Mouse (Mus musculus) embryonic facial prominence, embryonic 15.5 days (tissue): ENCODE data around the gene Nphp4. TPM values are rescaled to one million over a fixed set of nuclear protein-coding genes. Genes with fewer than 3 reads are reported as not detected.

Experiments
- ATAC-seq: fragments of 200-750 bp; cut with Nextera tagmentation; 2 replicates; pipeline ENCODE4 v1.8.0; 2017; ENCODE audit warnings: low read depth, moderate TSS enrichment; ENCODE audit not compliant: insufficient number of reproducible peaks, low FRiP score, low TSS enrichment
- H3K27ac ChIP-seq: fragments of 300-500 bp; sonication (generic); replicated peaks from 2 replicates; pipeline ENCODE4 v1.5.1; 2015; ENCODE audit warnings: mild to moderate bottlenecking, inconsistent platforms
- H3K27me3 ChIP-seq: fragments of 300-500 bp; sonication (generic); 2 replicates; pipeline ENCODE4 v1.6.1; 2015; ENCODE audit warnings: inconsistent platforms
- H3K36me3 ChIP-seq: fragments of 300-500 bp; sonication (generic); 2 replicates; pipeline ENCODE4 v1.6.1; 2015; ENCODE audit warnings: mild to moderate bottlenecking, inconsistent platforms
- H3K4me1 ChIP-seq: fragments of 300-500 bp; sonication (generic); 2 replicates; pipeline ENCODE4 v1.6.1; 2015; ENCODE audit warnings: inconsistent platforms
- H3K4me2 ChIP-seq: fragments of 300-500 bp; sonication (generic); replicated peaks from 2 replicates; pipeline ENCODE4 v1.6.1; 2015; ENCODE audit warnings: mild to moderate bottlenecking, inconsistent platforms
- H3K4me3 ChIP-seq: fragments of 300-500 bp; sonication (generic); replicated peaks from 2 replicates; pipeline ENCODE4 v1.5.1; 2015; ENCODE audit warnings: mild to moderate bottlenecking, inconsistent platforms
- H3K9ac ChIP-seq: fragments of 300-500 bp; sonication (generic); 2 replicates; pipeline ENCODE4 v1.6.1; 2015; ENCODE audit warnings: inconsistent platforms
- H3K9me3 ChIP-seq: fragments of 300-500 bp; sonication (generic); replicated peaks from 2 replicates; pipeline ENCODE4 v1.6.1; 2016; ENCODE audit warnings: inconsistent platforms
- WGBS: fragments of 180-500 bp; shearing (Covaris S2); methylation state at CpG from one replicate; pipeline ENCODE4 v1.1.7; 2015; 5-methylcytosine and 5-hydroxymethylcytosine counted together
- polyA plus RNA-seq: library from polyadenylated mRNA; unstranded; fragments of >200 nt; fragmentation: Nextera tagmentation; extraction: Ambion mirVana; gene quantifications from 2 replicates; pipeline ENCODE4 v1.2.1, GENCODE M21; 2015

The Nphp4 gene
- polyA plus RNA-seq, 1 experiment from 2014 or later = 6.2 TPM

GRCm38 (mm10) chr4:152568006-152568405, 91.5 kb downstream of the Nphp4 start:
- H3K9ac ChIP-seq = no peak overlapping the region
- H3K36me3 ChIP-seq = no peaks in the 10 kb centered on the region
- no peak overlapping the region for H3K27ac ChIP-seq
- H3K4me2 ChIP-seq = no peak overlapping the region
- WGBS = 69% methylated on average over 4 of the region's 4 CpGs
- H3K4me3 ChIP-seq = no peak overlapping the region
- no peaks in the 10 kb centered on the region for H3K9me3 ChIP-seq
- ATAC-seq = no peak
- 0 out of 2 replicates have a peak, but pooled peaks cover 6% of the 10 kb centered on the region for H3K27me3 ChIP-seq
- 0 out of 2 replicates have a peak, but pooled peaks cover 5% of the 10 kb centered on the region for H3K4me1 ChIP-seq

- no peaks in the 10 kb centered on the region for H3K9me3 ChIP-seq
- WGBS = 33% methylated on average over 23 of the region's 23 CpGs
- H3K4me3 ChIP-seq = no peak overlapping the region
- H3K36me3 ChIP-seq = no peaks in the 10 kb centered on the region
- H3K27me3 ChIP-seq = 0 out of 2 replicates have a peak, but pooled peaks cover 6% of the 10 kb centered on the region
- no peak overlapping the region for H3K27ac ChIP-seq
- H3K4me2 ChIP-seq = no peak overlapping the region
- ATAC-seq = no peak
- 0 out of 2 replicates have a peak, but pooled peaks cover 5% of the 10 kb centered on the region for H3K4me1 ChIP-seq
- no peak overlapping the region for H3K9ac ChIP-seq
Observed at GRCm38 (mm10) chr4:152568662-152569395, 92.3 kb downstream of the Nphp4 start.

- no peak for ATAC-seq
- Histone ChIP-seq H3K4me2 (no peak overlapping the region), H3K27ac (no peak overlapping the region), H3K36me3 (no peaks in the 10 kb centered on the region), H3K9me3 (no peaks in the 10 kb centered on the region), H3K4me3 (no peak overlapping the region), H3K9ac (no peak overlapping the region), H3K4me1 (0 out of 2 replicates have a peak, but pooled peaks cover 3% of the 10 kb centered on the region), H3K27me3 (0 out of 2 replicates have a peak, but pooled peaks cover 6% of the 10 kb centered on the region)
- 69% methylated on average over 12 of the region's 12 CpGs for WGBS
Observed at GRCm38 (mm10) chr4:152574266-152574665, 97.8 kb downstream of the Nphp4 start.

GRCm38 (mm10) chr4:152576826-152577225, 100.3 kb downstream of the Nphp4 start:
- Histone ChIP-seq H3K4me2 (no peak overlapping the region), H3K9ac (no peak overlapping the region), H3K4me1 (no peaks in the 10 kb centered on the region), H3K36me3 (no peaks in the 10 kb centered on the region), H3K27ac (no peak overlapping the region), H3K27me3 (no peaks in the 10 kb centered on the region), H3K4me3 (no peak overlapping the region), H3K9me3 (no peaks in the 10 kb centered on the region)
- 64% methylated on average over 4 of the region's 4 CpGs for WGBS
- ATAC-seq = no peak

- Histone ChIP-seq H3K27ac (no peak overlapping the region), H3K9ac (no peak overlapping the region), H3K27me3 (no peaks in the 10 kb centered on the region), H3K9me3 (no peaks in the 10 kb centered on the region), H3K36me3 (no peaks in the 10 kb centered on the region), H3K4me1 (no peaks in the 10 kb centered on the region), H3K4me2 (no peak overlapping the region), H3K4me3 (no peak overlapping the region)
- ATAC-seq = no peak
- WGBS = 60% methylated on average over 4 of the region's 4 CpGs
Observed at GRCm38 (mm10) chr4:152579956-152580355, 103.5 kb downstream of the Nphp4 start.

- H3K4me2 ChIP-seq = no peak overlapping the region
- H3K9me3 ChIP-seq = no peaks in the 10 kb centered on the region
- no peaks in the 10 kb centered on the region for H3K27me3 ChIP-seq
- H3K4me3 ChIP-seq = no peak overlapping the region
- no peak overlapping the region for H3K9ac ChIP-seq
- no peak for ATAC-seq
- H3K27ac ChIP-seq = no peak overlapping the region
- no peaks in the 10 kb centered on the region for H3K4me1 ChIP-seq
- no peaks in the 10 kb centered on the region for H3K36me3 ChIP-seq
- WGBS = 27% methylated on average over 6 of the region's 6 CpGs
Observed at GRCm38 (mm10) chr4:152582206-152582605, 105.7 kb downstream of the Nphp4 start.

- no peak overlapping the region for H3K27ac ChIP-seq
- no peak for ATAC-seq
- no peaks in the 10 kb centered on the region for H3K27me3 ChIP-seq
- no peaks in the 10 kb centered on the region for H3K36me3 ChIP-seq
- H3K4me2 ChIP-seq = no peak overlapping the region
- WGBS = 63% methylated on average over 6 of the region's 6 CpGs
- H3K9me3 ChIP-seq = no peaks in the 10 kb centered on the region
- H3K4me1 ChIP-seq = no peaks in the 10 kb centered on the region
- no peak overlapping the region for H3K4me3 ChIP-seq
- no peak overlapping the region for H3K9ac ChIP-seq
Observed at GRCm38 (mm10) chr4:152583616-152584015, 107.1 kb downstream of the Nphp4 start.

- ATAC-seq = no peak
- no peak overlapping the region for H3K27ac ChIP-seq
- H3K9me3 ChIP-seq = no peaks in the 10 kb centered on the region
- no peak overlapping the region for H3K4me3 ChIP-seq
- no peaks in the 10 kb centered on the region for H3K36me3 ChIP-seq
- H3K4me1 ChIP-seq = no peaks in the 10 kb centered on the region
- H3K27me3 ChIP-seq = no peaks in the 10 kb centered on the region
- WGBS = 77% methylated on average over 15 of the region's 15 CpGs
- H3K4me2 ChIP-seq = no peak overlapping the region
- no peak overlapping the region for H3K9ac ChIP-seq
Observed at GRCm38 (mm10) chr4:152585526-152585925, 109.0 kb downstream of the Nphp4 start.

- Histone ChIP-seq H3K4me2 (no peak overlapping the region), H3K9me3 (no peaks in the 10 kb centered on the region), H3K36me3 (no peaks in the 10 kb centered on the region), H3K4me3 (no peak overlapping the region), H3K27me3 (no peaks in the 10 kb centered on the region), H3K9ac (no peak overlapping the region), H3K27ac (no peak overlapping the region), H3K4me1 (no peaks in the 10 kb centered on the region)
- ATAC-seq = no peak
- 24% methylated on average over 4 of the region's 4 CpGs for WGBS
Observed at GRCm38 (mm10) chr4:152586175-152586574, 109.7 kb downstream of the Nphp4 start.

- H3K27ac ChIP-seq = no peak overlapping the region
- no peak for ATAC-seq
- WGBS = 67% methylated on average over 5 of the region's 5 CpGs
- H3K9ac ChIP-seq = no peak overlapping the region
- H3K27me3 ChIP-seq = no peaks in the 10 kb centered on the region
- no peaks in the 10 kb centered on the region for H3K36me3 ChIP-seq
- H3K4me3 ChIP-seq = no peak overlapping the region
- no peaks in the 10 kb centered on the region for H3K4me1 ChIP-seq
- H3K9me3 ChIP-seq = no peaks in the 10 kb centered on the region
- H3K4me2 ChIP-seq = no peak overlapping the region
Observed at GRCm38 (mm10) chr4:152604285-152604684, 127.8 kb downstream of the Nphp4 start.

- H3K4me3 ChIP-seq = no peak overlapping the region
- no peaks in the 10 kb centered on the region for H3K36me3 ChIP-seq
- no peaks in the 10 kb centered on the region for H3K9me3 ChIP-seq
- H3K4me1 ChIP-seq = no peaks in the 10 kb centered on the region
- WGBS = 79% methylated on average over 2 of the region's 2 CpGs
- no peak overlapping the region for H3K9ac ChIP-seq
- H3K4me2 ChIP-seq = no peak overlapping the region
- ATAC-seq = no peak
- no peak overlapping the region for H3K27ac ChIP-seq
- H3K27me3 ChIP-seq = no peaks in the 10 kb centered on the region
Observed at GRCm38 (mm10) chr4:152609196-152609595, 132.7 kb downstream of the Nphp4 start.

GRCm38 (mm10) chr4:152610026-152610425, 133.5 kb downstream of the Nphp4 start:
- no peaks in the 10 kb centered on the region for H3K27me3 ChIP-seq
- no peak overlapping the region for H3K9ac ChIP-seq
- H3K4me2 ChIP-seq = no peak overlapping the region
- H3K36me3 ChIP-seq = no peaks in the 10 kb centered on the region
- no peaks in the 10 kb centered on the region for H3K9me3 ChIP-seq
- H3K27ac ChIP-seq = no peak overlapping the region
- no peak for ATAC-seq
- WGBS = 86% methylated on average over 9 of the region's 9 CpGs
- H3K4me1 ChIP-seq = no peaks in the 10 kb centered on the region
- no peak overlapping the region for H3K4me3 ChIP-seq
